Mouse (Mus musculus) lung, adult 2 months (tissue): Measurements from ENCODE around the gene Cyp2f2. TPM values are rescaled to one million over a fixed set of nuclear protein-coding genes. Genes with fewer than 3 reads are reported as not detected.

Experiments used
- DNase-seq: peaks from one replicate; pipeline ENCODE4 v3.0.0; 2022
- H3K4me1 ChIP-seq: fragments of 200-500 bp; 2 replicates; pipeline ENCODE4 v1.6.1; 2011; ENCODE audit warnings: low read length; ENCODE audit not compliant: control insufficient read depth, insufficient read depth
- H3K4me3 ChIP-seq: fragments of 200-500 bp; replicated peaks from 2 replicates; pipeline ENCODE3; 2011; ENCODE audit warnings: low read depth, mild to moderate bottlenecking, control low read depth, low read length; ENCODE audit errors: extremely low read depth
- CTCF ChIP-seq: fragments of 200-500 bp; IDR thresholded peaks from 2 replicates; pipeline ENCODE4 v1.5.1; 2011; ENCODE audit warnings: mild to moderate bottlenecking, low read length, control low read depth; ENCODE audit not compliant: insufficient read depth
- POLR2A ChIP-seq: fragments of 200-500 bp; IDR thresholded peaks from 2 replicates; pipeline ENCODE4 v1.6.1; 2011; ENCODE audit warnings: low read depth, mild to moderate bottlenecking, control low read depth, low read length, borderline replicate concordance; ENCODE audit errors: extremely low read depth
- WGBS: fragments of 180-500 bp; shearing (Covaris S2); methylation state at CpG from one replicate; pipeline ENCODE4 v1.1.7; 2018; 5-methylcytosine and 5-hydroxymethylcytosine counted together
- polyA plus RNA-seq: library from polyadenylated mRNA; depleted of rRNA; stranded (reverse); fragments of >200 nt; gene quantifications from 2 replicates; pipeline ENCODE4 v1.2.3, GENCODE M21; 2012

Cyp2f2 gene
- polyA plus RNA-seq, 1 experiment: 4,289 TPM

DNA sequence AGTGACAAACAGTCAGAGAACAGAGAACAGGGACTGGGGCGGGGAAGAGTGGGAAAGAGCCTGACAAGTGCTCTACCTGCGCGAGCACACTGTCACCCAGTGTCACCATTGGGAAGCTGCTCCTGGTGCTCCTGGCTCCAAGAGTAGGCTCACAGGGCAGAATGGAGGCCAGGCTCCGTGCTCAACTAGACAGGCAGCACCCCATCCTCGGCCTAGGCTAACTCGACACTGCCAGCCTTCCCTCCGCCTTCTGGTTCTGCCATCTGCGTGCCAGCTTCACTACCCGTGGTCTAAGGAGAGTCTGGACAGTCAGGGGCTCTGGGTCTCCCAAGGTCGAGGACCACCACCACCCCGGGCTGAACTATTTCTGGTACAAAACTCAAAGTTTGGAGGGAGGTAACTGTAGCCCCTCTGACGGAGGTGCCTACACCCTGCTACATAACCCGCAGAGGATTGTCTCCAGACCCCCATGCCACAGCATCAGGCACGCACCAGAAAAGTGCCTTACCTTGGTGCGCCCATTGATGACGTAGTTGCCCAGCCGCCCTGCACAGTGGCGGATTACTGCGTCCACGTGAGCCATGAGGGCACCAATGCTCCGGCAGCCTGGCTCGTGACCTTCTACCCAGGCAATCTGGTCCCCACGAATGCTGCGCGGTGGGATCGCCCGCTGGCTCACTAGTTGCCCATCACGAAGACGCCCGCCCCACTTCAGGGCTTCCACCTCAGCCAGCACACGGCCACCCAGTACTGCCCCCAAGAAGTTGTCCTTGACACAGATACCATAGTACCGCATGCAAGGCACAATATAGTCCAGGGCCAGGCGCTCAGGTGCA, 44.6 kb downstream of the Cyp2f2 start:
- peaks cover 42% of the 10 kb centered on the region for H3K4me1 ChIP-seq
- 79% methylated on average over 33 of the region's 33 CpGs for WGBS
- no peak for TF ChIP-seq POLR2A
- TF ChIP-seq CTCF: no peak
- no peak for DNase-seq
- H3K4me3 ChIP-seq: peak overlapping the region; percentile 9

- 48% methylated on average over 23 of the region's 23 CpGs for WGBS
- TF ChIP-seq POLR2A (peak; percentile 25; the same call in 1 of the 2 replicates), CTCF (no peak)
- peak; percentile 41 for DNase-seq
- Histone ChIP-seq H3K4me1 (peaks cover 41% of the 10 kb centered on the region), H3K4me3 (peak overlapping the region; percentile 75)
Measured at GRCm38 (mm10) chr7:27165007-27165655, 45.4 kb downstream of the Cyp2f2 start.

GRCm38 (mm10) chr7:27165696-27166095, 46.0 kb downstream of the Cyp2f2 start:
- 2% methylated on average over 8 of the region's 8 CpGs for WGBS
- TF ChIP-seq POLR2A (no peak), CTCF (no peak)
- Histone ChIP-seq H3K4me3 (peak overlapping the region; percentile 75), H3K4me1 (peaks cover 36% of the 10 kb centered on the region)
- DNase-seq: no peak

DNA sequence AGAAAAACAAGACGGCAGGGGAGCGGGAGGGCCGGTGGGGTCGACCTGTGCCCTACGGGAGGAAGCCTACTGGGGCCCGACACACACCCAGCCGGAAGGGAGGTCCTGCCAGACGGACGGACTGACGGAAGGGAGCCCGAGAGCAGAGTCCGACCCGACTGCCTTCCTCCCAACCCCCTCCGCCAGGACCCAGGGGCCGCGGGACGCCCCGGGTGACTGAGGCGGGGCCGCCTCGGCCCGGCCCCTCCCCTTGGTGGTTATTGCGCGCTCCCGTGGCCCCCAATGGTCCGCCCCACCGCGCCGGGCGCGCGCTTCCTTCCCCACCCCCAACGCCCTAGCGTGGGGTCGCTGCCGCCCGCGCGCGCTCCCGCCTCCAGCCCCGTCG, 46.5 kb downstream of the Cyp2f2 start:
- H3K4me1 ChIP-seq: peaks cover 36% of the 10 kb centered on the region
- TF ChIP-seq CTCF (no peak), POLR2A (peak; percentile 93)
- WGBS: under 1% methylated on average over 43 of the region's 43 CpGs
- peak overlapping the region; percentile 75 for H3K4me3 ChIP-seq
- DNase-seq: peak; percentile 86

DNA sequence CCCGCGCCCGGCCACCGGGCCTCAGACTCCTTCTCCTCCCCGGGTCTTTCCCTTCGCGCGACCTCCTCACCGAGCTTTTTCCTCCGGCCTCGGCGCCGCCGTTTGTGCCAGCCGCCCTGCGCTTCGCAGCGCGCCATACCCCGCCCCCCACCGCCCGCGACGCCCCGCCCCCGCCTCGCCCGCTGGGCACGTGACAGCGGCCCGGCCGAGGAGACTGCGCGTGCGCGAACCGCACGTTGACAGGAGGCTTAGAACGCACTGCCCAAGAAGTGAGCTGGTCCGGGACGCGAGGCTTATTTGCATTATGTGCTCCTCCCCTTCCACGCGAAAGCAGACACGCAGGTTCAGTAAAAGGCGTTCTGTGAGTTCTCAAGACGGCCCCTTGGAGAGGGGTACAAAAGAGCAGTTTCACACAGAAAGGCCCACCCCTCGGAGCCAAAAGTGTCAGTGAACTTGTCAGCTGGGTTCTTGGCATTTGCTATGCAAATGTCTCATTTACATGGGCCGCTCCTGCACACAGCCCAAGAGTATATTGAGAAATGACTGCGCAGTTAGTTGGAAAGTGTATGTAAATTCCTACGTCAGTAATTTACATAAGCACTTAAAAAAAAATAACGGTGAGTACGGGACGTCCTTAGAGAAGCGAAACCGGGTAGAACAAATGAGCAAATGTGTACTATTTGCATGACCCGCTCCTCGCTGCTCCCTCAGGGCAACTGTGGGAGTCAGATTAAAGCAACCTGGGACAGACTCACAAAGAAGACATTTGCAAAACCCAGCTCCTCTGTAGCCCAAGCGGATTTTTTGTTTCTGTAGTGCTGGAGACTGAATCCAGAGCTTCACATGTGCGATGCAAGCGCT, 47.1 kb downstream of the Cyp2f2 start, which contains the start of gene Egln2:
Egln2 (minus strand) TSS at position 189 of the 861 bp plus-strand sequence.
- Histone ChIP-seq H3K4me3 (peak within 1 kb of the TSS; percentile 75), H3K4me1 (peaks cover 32% of the 10 kb centered on the region)
- DNase-seq: peak; percentile 94
- TF ChIP-seq POLR2A (peak; percentile 91; the same call in 1 of the 2 replicates), CTCF (no peak)
- 1% methylated on average over 61 of the region's 61 CpGs for WGBS

- peaks cover 29% of the 10 kb centered on the region for H3K4me1 ChIP-seq
- WGBS: 61% methylated on average over 11 of the region's 11 CpGs
Measured at GRCm38 (mm10) chr7:27167475-27168094, 47.9 kb downstream of the Cyp2f2 start.

DNA sequence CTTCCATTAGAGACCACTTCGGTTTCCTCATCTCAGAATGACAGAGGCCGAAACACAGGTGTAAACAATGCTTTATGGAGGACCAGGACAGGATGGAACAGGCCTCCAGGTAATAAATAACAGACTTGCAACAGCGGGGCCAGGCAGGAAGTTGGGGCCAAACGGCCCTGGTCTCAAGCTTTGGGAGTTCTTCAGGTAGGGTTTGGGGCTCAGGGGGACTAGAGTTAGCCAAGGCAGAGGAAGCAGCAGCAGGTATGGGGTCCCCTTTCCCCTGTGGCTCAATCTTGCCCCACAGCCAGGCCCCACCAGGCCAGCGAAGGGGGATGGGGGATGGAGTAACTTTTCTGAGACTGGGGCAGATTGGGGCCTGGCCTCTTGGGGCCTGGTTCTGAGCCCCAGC, 48.7 kb downstream of the Cyp2f2 start:
- DNase-seq: no peak
- Histone ChIP-seq H3K4me3 (no peak overlapping the region), H3K4me1 (peaks cover 23% of the 10 kb centered on the region)
- no peak for TF ChIP-seq POLR2A
- no peak for TF ChIP-seq CTCF
- WGBS: 92% methylated on average over 5 of the region's 5 CpGs

More at GRCm38 (mm10) chr7:27167475-27168094, 47.9 kb downstream of the Cyp2f2 start:
- DNase-seq: no peak
- H3K4me3 ChIP-seq: peak overlapping the region; percentile 57
- TF ChIP-seq POLR2A (no peak), CTCF (no peak)

- TF ChIP-seq POLR2A: no peak
- TF ChIP-seq CTCF: no peak
- 91% methylated on average over 3 of the region's 3 CpGs for WGBS
- H3K4me1 ChIP-seq: peaks cover 4% of the 10 kb centered on the region; the same call in 1 of the 2 replicates
- no peak overlapping the region for H3K4me3 ChIP-seq
- DNase-seq: no peak
Measured at GRCm38 (mm10) chr7:27170981-27171380, 51.3 kb downstream of the Cyp2f2 start.
